Mouse (Mus musculus): ENCODE measurements around the gene Zan.
"Not testable (repeated sequence)": the region's sequence is repeated elsewhere in the genome, so short reads cannot be mapped to it uniquely, and the experiment has no call there.

The Zan gene

DNA sequence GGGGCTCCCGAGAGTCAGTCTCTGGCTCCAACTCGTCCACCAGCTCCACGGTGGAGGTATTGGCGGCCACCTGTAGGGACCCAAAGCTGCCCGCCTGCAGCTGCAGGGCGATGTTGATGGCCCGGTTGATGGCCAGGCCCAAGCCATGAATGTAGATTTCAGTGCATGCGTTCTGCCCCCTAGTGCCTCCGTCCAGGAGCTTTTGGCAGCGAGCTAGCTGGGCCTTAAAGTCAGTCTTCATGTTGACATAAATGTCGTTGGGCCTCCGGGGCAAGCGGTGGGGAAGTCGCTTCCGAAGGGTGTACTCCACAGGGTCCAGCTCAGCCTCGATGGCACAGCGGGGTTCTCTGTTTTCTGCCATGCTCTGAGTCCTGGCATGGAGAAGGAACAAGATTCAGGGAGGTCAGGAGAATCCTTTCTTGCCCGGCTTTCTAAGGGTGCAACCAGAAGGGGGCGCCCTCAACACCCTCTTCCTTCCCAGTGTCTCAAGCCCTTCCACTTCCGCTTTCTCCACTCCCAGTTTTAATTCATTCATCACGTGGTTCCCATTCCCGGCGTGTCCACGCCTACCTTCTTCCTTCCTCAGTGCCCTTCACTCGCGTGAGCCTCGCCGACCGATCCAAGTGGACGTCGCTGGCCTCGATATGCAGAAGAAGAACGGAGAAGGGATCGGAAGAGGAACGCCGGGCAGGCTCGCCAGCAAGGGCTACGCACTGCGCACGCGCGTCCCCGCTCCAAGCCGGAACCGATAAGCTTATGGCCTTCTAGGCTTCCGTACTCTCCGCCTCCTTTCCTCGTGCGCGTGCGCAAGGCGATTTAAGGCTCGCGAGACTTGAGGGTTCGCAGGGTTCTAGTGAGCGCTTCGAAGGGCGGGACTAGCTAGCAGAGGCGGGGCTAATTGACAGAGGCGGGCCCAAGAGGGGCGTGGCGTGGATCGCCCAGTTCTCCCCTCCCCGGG is 25.1 kb upstream of the Zan start, which contains the start of gene Pop7:
Gene Pop7, minus strand, starts transcription at position 810 of the 958 bp plus-strand sequence.
- peak; percentile 98 for DNase-seq (ENCODE audit: extremely low spot score, low read depth, low spot score)

DNA sequence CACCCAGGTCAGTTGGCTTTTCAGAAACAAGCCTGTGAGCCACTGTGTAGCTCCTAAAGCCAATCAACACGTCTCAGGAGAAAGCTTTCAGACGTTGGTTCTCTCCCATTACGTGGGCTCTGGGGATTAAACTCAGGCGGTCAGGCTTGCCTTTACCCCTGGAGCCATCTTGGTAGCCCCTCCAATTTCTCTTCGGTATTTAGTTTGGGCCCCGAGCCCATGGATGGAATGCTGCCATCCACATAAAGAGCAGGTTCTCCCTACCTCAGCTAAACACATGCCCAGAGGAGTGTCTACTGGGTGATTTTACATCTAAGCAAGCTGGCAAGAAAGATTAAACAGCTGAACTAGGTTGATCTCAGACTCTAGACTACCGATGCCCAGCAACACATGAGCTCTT is 23.3 kb upstream of the Zan start:
- no peak for DNase-seq (ENCODE audit: extremely low spot score, low read depth, low spot score)

DNA sequence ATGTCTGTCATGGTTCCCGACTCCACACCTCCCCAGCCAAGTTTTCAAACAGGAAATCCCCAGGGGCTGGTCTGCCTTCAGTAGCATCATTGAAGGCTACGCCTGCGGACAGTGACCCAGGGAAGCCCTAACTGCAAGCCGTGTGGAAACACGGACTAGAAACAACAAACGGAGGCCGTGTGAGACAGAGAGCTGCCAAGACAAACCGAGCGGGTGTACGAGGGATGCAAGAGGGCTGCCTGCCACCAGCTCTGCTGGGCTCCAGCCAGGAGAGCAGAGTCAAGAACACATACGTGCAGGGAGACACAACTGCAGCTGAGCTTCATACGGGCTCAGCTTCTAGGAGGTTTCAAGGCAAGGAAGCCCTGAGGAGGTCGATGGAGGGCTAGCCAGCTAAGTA is 17.0 kb upstream of the Zan start:
- DNase-seq (ENCODE audit: extremely low spot score, low read depth, low spot score): no peak

DNA sequence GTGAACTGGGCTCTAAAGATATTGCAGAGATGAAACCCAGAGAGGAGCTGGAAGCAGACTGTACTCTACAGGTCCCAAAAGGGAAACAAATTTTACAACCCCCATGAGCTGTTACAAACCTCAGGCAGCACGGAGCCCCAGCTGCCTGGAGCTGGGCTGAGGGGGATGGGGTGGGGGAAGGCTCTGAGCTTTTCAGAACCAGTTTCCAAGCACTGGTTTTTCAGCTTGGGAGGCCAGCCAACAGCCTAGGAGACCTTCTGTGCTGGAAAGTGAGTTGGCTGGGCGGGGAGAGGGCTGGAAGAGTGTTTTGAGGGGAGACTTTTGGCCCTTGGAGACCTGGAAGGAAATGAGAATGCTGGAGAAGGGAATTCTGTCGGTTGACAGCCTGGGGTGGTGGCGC is 14.7 kb upstream of the Zan start:
- DNase-seq (ENCODE audit: extremely low spot score, low read depth, low spot score): no peak

DNA sequence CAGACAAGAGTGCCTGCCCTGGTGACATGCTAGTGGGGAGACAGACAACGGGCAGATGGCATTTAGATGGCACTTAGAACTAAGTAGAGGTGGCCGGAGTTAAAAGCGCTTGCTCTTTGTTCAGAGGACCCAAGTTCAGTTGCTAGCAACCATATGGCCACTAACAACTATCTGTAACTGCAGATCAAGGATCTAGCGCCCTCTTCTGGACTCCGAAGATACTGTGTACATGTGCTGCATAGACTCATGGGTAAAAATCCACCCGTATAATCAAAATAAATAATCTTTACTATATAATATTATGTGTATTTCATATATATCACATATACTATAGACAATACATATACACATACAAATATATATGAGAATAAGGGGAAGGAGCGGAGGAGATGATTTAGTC is 10.8 kb upstream of the Zan start:
- no peak for DNase-seq (ENCODE audit: extremely low spot score, low read depth, low spot score)

DNA sequence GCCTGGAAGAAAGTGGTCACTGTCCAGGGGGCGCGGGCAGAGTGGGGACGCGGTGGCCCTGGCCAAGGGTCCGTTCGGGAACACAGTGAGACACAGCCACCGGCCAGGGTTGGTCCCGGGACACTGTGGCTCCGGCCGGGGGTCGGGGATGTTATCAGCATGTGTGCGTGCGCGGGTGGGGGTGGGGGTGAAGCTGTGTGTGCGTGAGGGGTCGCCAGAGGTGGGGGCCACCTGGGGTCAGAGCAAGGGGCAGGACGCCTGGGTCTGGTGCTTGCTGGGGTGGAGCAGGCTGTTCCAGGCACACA is 8.9 kb upstream of the Zan start:
- DNase-seq (ENCODE audit: extremely low spot score, low read depth, low spot score): no peak

DNA sequence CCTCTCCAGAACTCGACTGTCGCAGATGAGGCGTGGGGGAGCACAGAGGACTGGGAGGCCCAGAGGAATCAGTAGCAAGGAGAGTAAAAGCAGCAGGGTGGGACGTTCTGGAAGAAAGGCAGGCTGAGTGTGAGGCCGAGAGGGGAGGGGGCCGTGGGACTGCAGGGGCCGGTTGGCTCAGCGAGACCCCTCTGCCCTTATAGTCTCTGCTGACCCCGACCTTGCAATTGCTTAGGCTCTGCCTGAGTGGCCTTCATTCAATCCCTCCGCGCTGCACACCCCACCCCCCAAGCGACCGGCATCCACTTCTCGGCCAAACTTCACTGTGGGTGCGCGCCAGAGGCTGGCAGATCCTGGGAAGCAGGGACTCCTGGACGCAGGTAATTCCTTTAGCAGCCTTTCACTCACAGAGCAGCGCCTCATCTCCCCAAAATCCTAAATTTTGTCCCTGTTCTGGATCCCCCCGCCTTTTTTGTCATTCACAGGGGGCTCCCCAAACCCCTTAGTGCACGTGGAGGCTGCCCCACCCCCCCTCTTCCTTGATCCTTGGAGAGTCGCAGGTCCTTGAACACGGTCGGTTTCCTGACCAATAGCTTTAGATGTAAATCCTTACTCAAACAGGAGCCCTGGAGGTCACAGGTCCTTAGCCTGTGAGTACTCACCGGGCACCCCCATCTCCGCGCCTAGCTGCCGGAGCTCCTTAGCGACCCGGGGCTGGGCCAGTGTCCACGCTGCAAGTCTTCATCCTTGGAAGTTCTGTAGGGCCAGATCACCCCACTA is 8.4 kb upstream of the Zan start:
- DNase-seq (ENCODE audit: extremely low spot score, low read depth, low spot score): no peak

DNA sequence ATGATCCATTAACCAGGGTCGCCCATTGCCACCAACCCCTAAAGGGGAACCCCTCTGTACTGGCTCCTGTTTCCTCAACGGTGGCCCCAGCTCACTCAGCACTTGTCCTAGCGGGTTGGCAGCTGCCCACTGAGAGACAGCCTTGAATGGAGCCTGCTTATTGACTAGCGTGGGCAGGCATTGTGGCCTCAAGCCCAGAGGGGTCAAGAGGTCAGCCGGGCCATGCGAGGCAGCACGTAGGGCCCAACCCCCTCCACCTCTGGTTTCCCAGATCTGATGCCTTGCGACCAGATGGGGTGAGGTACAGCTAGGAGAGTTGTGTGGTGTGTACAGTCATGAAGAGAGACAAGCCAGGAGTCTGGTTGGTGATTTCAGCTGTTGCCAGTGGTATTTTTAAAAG is 5.0 kb upstream of the Zan start:
- no peak for DNase-seq (ENCODE audit: extremely low spot score, low read depth, low spot score)

DNA sequence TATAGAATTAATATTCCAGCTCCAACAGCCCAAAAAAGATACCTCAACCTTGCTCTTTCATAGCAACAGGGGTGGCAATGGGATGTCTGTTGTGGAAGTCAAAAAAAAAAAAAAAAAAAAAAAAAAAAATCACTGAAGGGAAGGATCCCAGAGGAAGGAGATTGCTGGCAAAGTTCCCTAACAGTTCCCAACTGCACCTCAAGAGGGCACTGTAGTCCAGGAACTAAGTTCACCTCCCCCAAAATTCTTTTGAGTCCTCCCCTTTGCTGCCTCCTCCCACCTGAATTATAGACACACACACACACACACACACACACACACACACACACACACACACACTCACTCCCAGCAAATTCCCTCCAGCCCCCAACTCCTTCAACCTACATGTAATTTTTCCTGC is 4.3 kb upstream of the Zan start:
- DNase-seq (ENCODE audit: extremely low spot score, low read depth, low spot score): peak; percentile 84

DNA sequence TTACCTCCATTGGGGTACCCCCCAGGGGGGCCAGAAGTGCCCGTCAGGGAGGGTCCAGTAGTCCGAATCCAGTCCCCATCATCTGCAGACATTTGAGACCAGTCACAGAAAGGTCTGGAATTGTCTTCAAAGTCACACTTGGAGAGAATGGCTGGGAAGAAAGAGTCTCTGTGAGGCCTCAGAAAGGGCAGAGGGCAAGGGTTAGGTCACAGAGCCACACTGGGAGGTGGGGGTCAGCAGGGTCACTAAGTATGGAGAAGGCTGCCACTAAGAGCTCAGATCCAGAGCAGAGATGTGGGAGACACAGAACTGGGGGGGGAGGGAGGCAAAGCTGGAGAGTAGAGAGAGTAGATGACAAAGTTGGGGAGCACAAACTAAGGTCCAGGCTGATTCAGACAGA is 2.5 kb downstream of the Zan start:
- DNase-seq (ENCODE audit: extremely low spot score, low read depth, low spot score): no peak

DNA sequence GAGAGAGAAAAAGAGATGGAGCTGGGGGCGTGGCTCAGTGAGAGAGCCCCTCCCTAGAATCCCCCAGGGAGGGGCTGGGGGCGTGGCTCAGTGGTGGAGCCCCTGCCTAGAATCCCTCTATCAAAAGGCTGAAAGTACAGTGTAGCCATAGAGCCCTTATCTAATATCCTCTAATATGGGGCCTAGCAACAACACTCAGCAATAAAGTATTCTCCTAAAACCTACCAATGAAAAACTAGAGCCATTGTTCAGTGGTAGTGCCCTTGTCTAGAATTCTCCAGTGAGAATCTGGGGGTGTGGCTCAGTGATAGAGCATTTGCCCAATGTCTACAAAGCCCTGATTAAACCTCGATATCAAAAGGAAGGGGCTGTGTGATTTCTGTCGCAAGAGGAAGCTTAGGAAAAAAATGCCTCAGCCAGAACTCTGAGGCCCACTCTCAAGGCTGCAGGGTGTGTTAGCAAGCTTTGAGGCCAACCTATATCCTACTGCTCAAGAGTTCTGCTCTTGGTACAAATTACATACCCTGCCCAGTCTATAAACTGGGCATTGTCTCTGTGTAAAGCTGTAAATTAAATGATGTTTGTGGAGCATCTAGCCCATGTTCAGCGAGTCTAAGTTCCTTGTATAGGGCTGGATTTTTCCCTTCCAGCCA is 4.5 kb downstream of the Zan start:
- DNase-seq (ENCODE audit: extremely low spot score, low read depth, low spot score): no peak

DNA sequence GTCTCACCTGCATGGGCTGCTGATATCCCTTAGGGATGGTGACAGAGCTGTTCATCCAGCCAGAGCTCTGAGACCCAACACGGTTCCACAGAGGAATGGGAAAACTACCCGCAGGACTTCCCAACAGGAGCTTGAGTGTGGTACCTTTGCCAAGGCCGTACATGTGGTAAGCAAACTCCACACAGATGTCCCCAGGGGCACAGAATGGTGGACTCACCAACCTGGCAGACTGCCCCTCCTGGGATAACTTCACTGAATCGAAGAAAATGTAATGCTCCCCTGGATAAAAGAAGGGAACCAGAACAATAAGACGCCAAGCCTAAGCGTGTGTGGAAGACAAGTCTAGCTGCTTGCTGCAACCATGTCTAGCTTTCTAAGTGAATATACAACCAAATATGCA is 9.9 kb downstream of the Zan start:
- DNase-seq (ENCODE audit: extremely low spot score, low read depth, low spot score): no peak

DNA sequence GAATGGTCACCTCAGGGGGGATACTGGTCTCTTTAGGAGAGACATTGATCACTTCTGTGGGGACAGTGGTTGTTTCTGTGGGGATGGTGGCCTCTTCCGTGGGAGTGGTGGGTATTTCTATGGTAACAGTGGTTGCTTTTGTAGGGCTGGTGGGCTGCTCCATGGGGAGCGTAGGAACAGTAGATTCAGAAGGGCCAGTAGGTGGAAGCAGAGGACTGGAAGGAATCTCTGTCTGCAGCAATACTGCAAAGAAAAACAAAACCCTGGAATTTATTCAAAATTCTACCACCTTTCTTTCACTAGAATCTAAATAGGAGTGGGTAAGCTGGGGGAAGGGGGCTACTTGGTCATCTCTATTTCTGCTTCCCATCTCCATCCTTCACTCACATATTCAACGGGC is 11.8 kb downstream of the Zan start:
- no peak for DNase-seq (ENCODE audit: extremely low spot score, low read depth, low spot score)

DNA sequence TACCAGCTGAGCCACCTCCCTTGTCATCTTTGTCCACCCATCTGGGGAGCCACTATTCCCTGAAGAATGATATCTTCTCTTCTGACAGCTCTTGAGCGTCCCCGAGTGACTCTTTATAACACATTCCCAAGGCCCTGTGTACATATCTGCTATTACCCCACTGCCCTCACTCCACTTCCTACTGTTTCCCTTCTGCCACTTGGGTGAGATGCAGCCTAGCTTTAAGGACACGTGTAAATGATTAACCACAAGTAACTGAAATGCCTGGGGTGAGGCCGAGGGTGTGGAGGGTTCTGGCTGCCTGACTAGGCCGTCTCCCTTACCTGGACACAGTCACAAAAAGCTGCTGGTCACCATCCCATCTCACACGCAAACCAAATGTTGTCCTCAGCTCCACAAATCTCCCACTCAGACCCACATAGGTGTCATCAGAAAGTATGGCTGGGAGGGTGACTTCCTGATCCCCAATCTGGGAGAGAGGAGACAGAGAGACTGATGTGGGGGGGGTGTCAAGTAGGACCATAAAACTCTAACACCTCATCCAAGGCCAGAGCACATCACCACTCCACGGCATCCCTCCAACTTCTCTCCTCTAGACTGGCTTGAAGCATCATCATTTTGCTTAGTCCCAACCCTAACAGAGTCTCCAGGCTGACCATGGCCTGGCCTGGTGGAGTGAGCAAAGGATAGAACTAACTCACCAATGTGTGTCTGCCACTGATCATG is 20.8 kb downstream of the Zan start:
- no peak for DNase-seq (ENCODE audit: extremely low spot score, low read depth, low spot score)

DNA sequence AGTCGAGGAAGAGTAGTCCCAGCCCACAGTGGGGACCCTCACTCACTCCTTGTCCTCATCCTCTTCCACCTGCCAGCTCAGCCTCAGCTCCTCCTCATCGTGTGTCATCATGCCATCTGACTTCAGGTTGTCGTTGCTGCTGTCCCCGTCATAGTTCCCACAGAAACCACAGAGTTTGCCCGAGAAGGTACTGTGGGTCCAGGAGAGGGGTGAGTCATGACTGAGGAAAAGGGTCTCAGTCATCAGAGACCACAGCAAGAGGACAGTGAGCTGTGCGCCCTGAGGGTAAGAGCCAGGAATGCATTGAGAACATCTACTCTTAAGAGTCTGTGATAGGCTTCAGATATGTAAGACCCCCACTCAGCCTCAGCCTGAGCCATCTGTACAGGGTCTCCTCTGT is 21.7 kb downstream of the Zan start:
- no peak for DNase-seq (ENCODE audit: extremely low spot score, low read depth, low spot score)

DNA sequence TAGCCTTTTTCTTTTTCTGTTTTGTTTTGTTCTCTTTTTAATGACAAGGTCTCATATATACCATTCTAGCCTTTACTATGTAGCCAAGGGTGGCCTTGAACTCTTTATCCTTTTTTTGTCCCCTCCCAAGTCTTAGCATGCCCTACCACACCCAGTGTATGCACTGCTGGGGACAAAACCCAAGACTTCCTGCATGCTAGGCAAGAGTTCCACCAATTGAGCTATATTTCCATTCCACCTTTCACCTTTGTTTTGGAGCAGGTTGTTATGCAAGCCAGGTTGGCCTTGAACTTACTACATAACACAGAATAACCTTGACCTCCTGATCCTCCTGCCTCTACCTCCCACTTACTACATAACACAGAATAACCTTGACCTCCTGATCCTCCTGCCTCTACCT is 31.3 kb downstream of the Zan start:
- DNase-seq (ENCODE audit: extremely low spot score, low read depth, low spot score): no peak

DNA sequence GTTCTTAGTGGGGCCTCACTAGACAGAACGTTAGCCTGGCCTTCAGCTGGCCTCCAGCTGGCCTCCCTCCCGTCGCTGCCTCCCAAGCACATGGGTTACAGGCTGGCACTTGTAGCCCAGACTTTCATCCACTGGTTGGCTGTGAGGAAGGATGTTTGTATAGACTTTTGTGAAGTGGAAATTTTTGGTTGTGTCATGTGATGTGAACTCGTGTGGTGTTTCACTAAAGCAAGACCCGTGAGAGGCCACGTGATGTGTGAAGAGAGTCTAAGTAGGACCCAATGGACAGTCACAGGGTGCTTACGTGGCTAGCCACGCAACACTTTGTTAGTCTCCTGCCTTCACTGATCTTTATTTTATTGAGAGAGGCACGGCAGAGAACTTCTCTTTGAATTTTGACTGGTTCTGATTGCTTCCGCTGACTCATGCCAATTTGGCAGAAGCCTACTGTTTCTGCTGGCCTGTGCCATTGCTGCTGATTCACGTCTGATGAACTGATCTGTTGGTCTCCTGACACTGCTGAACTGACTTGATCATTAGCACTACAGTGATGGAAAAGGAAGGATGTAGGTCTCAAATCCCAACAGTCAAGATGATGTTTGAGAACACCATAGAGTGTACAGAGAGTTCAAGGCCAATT is 36.5 kb downstream of the Zan start:
- DNase-seq (ENCODE audit: extremely low spot score, low read depth, low spot score): no peak

DNA sequence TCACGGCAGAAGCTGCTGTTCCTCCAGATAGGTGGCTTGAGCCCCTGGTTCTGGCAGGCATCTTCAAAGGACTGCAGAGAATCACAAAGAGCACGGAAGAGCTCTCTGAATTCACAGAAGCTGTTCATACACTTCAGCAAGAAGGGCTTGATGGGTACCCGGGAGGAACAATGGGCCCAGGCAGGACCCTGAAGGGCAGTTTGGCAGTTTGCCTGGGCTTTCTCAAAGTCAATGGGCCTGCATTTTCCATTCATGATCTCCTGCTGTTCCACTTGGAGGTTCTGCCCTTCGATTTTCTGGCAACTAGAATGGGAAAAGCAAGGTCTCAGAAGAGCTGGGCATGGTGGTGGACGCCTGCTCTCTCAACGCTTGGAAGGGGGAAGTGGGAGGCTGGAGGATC is 43.0 kb downstream of the Zan start:
- no peak for DNase-seq (ENCODE audit: extremely low spot score, low read depth, low spot score)

DNA sequence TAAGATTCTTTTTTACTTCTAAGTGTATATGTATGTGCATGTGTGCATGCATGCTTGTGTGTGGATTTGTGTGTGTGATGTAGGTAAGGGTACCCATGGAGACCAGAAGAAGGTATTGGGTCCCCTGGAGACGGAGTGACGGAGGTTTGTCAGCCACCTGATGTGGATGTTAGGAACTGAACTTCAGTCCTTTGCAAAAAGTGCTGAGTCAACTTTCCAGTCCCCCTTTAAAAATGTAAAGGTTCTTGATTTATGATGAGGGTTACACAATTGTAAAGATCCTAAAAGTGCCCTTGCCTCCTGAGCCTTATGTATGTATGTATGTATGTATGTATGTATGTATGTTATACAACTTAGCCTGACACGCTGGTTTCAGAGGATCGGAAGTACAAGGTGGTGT is 46.5 kb downstream of the Zan start:
- DNase-seq (ENCODE audit: extremely low spot score, low read depth, low spot score): not testable (repeated sequence)

DNA sequence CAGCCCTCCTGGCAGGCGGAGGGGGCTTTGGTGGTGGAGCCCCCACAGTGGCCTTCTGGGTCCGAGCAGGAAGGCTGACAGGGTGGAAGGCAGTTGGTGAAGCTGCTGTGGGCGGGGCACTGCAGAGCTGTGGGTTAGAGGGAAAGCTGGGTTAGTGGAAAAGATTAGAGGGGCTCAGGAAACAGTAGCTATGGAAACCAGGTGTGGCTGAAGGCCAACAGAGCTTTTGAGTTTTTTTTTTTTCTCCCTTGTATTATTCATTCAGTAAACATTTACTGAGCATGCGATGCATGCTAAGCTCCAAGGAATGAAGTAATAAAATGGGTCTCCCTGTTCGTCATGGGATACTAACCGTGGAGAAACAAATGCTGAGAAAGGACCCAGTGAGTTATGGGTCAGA is 51.2 kb downstream of the Zan start:
- no peak for DNase-seq (ENCODE audit: extremely low spot score, low read depth, low spot score)

DNA sequence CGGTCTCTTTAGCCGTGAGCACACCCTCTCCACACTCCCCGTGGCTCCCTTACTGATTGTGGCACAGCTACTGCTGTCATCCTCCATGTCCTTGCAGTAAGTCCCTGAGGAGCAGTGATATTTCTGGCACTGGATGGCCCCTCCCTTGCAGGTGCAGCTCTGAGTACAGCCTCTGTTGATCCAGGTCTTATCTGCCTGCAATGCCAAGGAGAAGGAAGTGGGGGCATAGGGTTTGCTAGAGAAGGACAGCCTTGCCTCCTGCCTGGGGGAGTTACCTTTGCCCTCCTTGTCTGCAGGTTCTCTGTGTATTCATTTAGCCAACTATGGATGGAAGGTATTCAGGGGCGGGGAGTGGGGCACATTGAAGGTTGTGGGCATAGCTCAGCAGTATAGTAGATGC is 57.0 kb downstream of the Zan start:
- no peak for DNase-seq (ENCODE audit: extremely low spot score, low read depth, low spot score)

Measured in hindlimb bud, embryonic 11.5 days (tissue).